Mouse (Mus musculus) liver, embryonic 11.5 days (tissue): ENCODE results near the gene Atp2b1. TPM values are rescaled to one million over a fixed set of nuclear protein-coding genes. Genes with fewer than 3 reads are reported as not detected.

Experiments
- ATAC-seq: fragments of 200-750 bp; cut with Nextera tagmentation; replicated peaks from 2 replicates; pipeline ENCODE4 v1.8.0; 2017; ENCODE audit warnings: moderate number of reproducible peaks, mild to moderate bottlenecking, moderate TSS enrichment, moderate library complexity; ENCODE audit not compliant: low FRiP score
- DNase-seq: peaks from one replicate; pipeline ENCODE4 v3.0.0-alpha.2; 2017; ENCODE audit warnings: low spot score
- H3K27ac ChIP-seq: fragments of 300-500 bp; sonication (generic); 2 replicates; pipeline ENCODE4 v1.5.1; 2014; ENCODE audit warnings: mild to moderate bottlenecking, low read depth, low read length, control low read depth
- H3K27me3 ChIP-seq: fragments of 300-500 bp; sonication (generic); replicated peaks from 2 replicates; pipeline ENCODE4 v1.6.1; 2014; ENCODE audit warnings: low read length, mixed read lengths; ENCODE audit not compliant: control insufficient read depth, insufficient read depth
- H3K36me3 ChIP-seq: fragments of 300-500 bp; sonication (generic); 2 replicates; pipeline ENCODE4 v1.6.1; 2014; ENCODE audit warnings: mild to moderate bottlenecking, low read length, moderate library complexity, mixed read lengths; ENCODE audit not compliant: control insufficient read depth, insufficient read depth
- H3K4me1 ChIP-seq: fragments of 300-500 bp; sonication (generic); replicated peaks from 2 replicates; pipeline ENCODE4 v1.6.1; 2014; ENCODE audit warnings: low read length, mixed read lengths; ENCODE audit not compliant: control insufficient read depth, insufficient read depth
- H3K4me2 ChIP-seq: fragments of 300-500 bp; sonication (generic); 2 replicates; pipeline ENCODE4 v1.6.1; 2014; ENCODE audit warnings: mild to moderate bottlenecking, control low read depth, moderate library complexity
- H3K4me3 ChIP-seq: fragments of 300-500 bp; sonication (generic); 2 replicates; pipeline ENCODE4 v1.5.1; 2014; ENCODE audit warnings: low read depth, low read length, control low read depth
- H3K9ac ChIP-seq: fragments of 300-500 bp; sonication (generic); 2 replicates; pipeline ENCODE4 v1.6.1; 2014; ENCODE audit warnings: low read depth, low read length, control low read depth
- H3K9me3 ChIP-seq: fragments of 300-500 bp; sonication (generic); 2 replicates; pipeline ENCODE4 v1.6.1; 2016; ENCODE audit warnings: low read length, inconsistent platforms, mixed read lengths; ENCODE audit not compliant: control insufficient read depth
- WGBS: fragments of 180-500 bp; shearing (Covaris S2); extraction: QIAGEN DNeasy Blood & Tissue Kit; methylation state at CpG from one replicate; pipeline ENCODE4 v1.1.7; 2014; 5-methylcytosine and 5-hydroxymethylcytosine counted together
- polyA plus RNA-seq: library from polyadenylated mRNA; unstranded; fragments of >200 nt; fragmentation: Nextera tagmentation; extraction: Ambion mirVana; gene quantifications from 2 replicates; pipeline ENCODE4 v1.2.1, GENCODE M21; 2014

The Atp2b1 gene
- polyA plus RNA-seq, 1 experiment from 2014 or later, result 71.9 TPM

DNA sequence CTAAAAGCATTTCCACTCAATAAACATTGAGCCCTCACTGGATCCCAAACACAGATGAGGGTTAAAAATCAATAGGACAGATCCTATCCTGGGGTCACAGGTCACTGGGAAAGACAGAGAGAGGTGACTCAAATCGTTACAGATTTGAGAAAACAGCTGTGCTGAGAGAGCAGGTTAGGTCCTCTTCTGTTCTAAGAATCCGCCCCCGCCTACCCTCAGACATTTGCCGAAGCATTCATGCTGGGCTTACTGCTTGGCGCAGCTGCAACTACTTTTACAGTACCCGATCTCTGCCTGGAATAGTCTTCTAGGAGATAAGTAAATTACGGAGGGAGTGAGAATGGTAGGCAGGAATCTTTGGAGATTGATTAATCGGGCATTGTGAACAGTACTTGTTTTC, 47.9 kb downstream of the Atp2b1 start:
- H3K36me3 ChIP-seq, result no peaks in the 10 kb centered on the region
- H3K9ac ChIP-seq, result no peak overlapping the region
- H3K9me3 ChIP-seq, result no peaks in the 10 kb centered on the region
- no peak overlapping the region for H3K27ac ChIP-seq
- ATAC-seq, result no peak
- peak; percentile 30 for DNase-seq
- H3K4me2 ChIP-seq, result no peak overlapping the region
- no peak overlapping the region for H3K4me3 ChIP-seq
- peaks cover 1% of the 10 kb centered on the region; the same call in 1 of the 2 replicates for H3K4me1 ChIP-seq
- no peaks in the 10 kb centered on the region for H3K27me3 ChIP-seq
- 70% methylated on average over 8 of the region's 8 CpGs for WGBS

DNA sequence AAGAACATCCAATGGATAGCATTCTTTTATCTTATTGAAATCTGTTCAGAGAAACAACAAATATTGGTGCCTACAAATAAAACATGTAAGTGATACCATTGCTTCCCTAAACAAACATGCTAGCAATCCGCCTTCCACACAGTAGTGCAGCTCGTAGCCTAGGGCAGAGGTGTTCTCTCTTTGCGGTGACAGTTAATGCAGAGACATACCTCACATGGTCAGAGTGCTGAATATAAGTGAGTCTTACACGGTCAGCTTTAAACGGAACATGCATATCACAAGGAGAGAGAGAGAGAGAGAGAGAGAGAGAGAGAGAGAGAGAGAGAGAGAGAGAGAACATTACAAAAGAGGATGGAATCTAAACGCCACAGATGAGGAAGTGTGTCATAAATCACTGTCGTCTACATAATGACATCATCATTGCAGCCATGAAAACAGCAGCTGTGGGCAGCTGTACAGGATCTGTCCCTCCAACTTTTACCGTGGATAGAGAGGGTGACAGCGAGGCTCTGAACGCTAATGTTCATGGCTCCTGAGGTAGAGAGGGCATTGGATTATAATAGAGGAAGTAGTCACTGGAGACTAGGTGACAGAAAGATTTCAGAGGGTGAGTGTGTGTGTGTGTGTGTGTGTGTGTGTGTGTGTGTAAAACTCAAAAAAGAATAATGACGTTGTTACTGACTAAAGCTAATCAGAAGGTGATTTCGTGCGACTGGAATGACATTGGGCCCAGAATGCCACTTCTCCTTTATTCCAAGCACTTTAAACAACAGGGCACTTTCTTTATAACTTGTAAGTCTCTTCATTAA, 52.4 kb downstream of the Atp2b1 start:
- 69% methylated on average over 13 of the region's 13 CpGs for WGBS

GRCm38 (mm10) chr10:98967240-98967891, 53.2 kb downstream of the Atp2b1 start:
- Histone ChIP-seq H3K4me2 (no peak overlapping the region), H3K27me3 (no peaks in the 10 kb centered on the region), H3K4me3 (no peak overlapping the region), H3K27ac (no peak overlapping the region), H3K36me3 (0 out of 2 replicates have a peak, but pooled peaks cover 7% of the 10 kb centered on the region), H3K9me3 (no peaks in the 10 kb centered on the region), H3K9ac (no peak overlapping the region), H3K4me1 (peaks cover 2% of the 10 kb centered on the region; the same call in 1 of the 2 replicates)
- 87% methylated on average over 15 of the region's 15 CpGs for WGBS
- DNase-seq, result no peak
- ATAC-seq, result no peak

More for the DNA sequence above, 52.4 kb downstream of the Atp2b1 start:
- H3K9me3 ChIP-seq, result no peaks in the 10 kb centered on the region
- H3K27me3 ChIP-seq, result no peaks in the 10 kb centered on the region
- no peak for DNase-seq
- 0 out of 2 replicates have a peak, but pooled peaks have one; percentile 19 for ATAC-seq
- no peak overlapping the region for H3K4me2 ChIP-seq
- H3K4me1 ChIP-seq, result peaks cover 2% of the 10 kb centered on the region; the same call in 1 of the 2 replicates
- H3K36me3 ChIP-seq, result 0 out of 2 replicates have a peak, but pooled peaks cover 7% of the 10 kb centered on the region
- H3K9ac ChIP-seq, result no peak overlapping the region
- H3K27ac ChIP-seq, result no peak overlapping the region
- H3K4me3 ChIP-seq, result no peak overlapping the region

GRCm38 (mm10) chr10:98970917-98971316, 56.7 kb downstream of the Atp2b1 start:
- WGBS, result 95% methylated on average over 3 of the region's 3 CpGs
- no peak for ATAC-seq
- Histone ChIP-seq H3K4me3 (no peak overlapping the region), H3K36me3 (0 out of 2 replicates have a peak, but pooled peaks cover 7% of the 10 kb centered on the region), H3K9me3 (no peaks in the 10 kb centered on the region), H3K4me2 (no peak overlapping the region), H3K4me1 (peaks cover 6% of the 10 kb centered on the region), H3K9ac (no peak overlapping the region), H3K27me3 (no peaks in the 10 kb centered on the region), H3K27ac (no peak overlapping the region)
- DNase-seq, result no peak

DNA sequence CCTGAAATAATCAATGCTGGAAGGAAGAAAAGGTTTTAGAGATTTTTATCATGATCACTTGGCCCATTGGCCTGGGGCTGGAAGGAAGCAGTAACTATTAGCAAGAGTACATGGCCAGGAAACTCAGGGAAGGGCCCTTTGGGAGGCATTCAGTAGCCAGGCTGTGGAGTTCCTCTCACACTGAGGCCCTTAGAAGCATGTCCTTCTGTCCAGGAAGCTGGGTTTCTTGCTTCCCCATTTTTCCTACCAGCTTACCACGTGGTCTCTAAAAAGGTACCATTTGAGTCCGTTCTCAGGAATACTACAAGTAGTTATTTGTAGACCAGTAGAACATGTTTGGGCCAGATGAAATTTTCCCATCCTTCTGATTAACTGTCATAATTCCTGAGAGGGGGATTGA, 58.2 kb downstream of the Atp2b1 start:
- ATAC-seq, result no peak
- H3K27ac ChIP-seq, result no peak overlapping the region

GRCm38 (mm10) chr10:98972912-98973605, 58.9 kb downstream of the Atp2b1 start:
- WGBS, result 86% methylated on average over 18 of the region's 18 CpGs
- Histone ChIP-seq H3K36me3 (0 out of 2 replicates have a peak, but pooled peaks cover 7% of the 10 kb centered on the region), H3K4me3 (no peak overlapping the region), H3K27me3 (no peaks in the 10 kb centered on the region), H3K9ac (no peak overlapping the region), H3K4me2 (no peak overlapping the region), H3K27ac (no peak overlapping the region), H3K4me1 (peaks cover 4% of the 10 kb centered on the region), H3K9me3 (no peaks in the 10 kb centered on the region)
- ATAC-seq (no peak), DNase-seq (no peak)

More for the DNA sequence above, 58.2 kb downstream of the Atp2b1 start:
- Histone ChIP-seq H3K36me3 (0 out of 2 replicates have a peak, but pooled peaks cover 7% of the 10 kb centered on the region), H3K4me2 (no peak overlapping the region), H3K9ac (no peak overlapping the region), H3K4me1 (peaks cover 4% of the 10 kb centered on the region), H3K4me3 (no peak overlapping the region), H3K9me3 (no peaks in the 10 kb centered on the region), H3K27me3 (no peaks in the 10 kb centered on the region)
- WGBS, result 50% methylated on average over 2 of the region's 2 CpGs
- no peak for DNase-seq

GRCm38 (mm10) chr10:98974645-98975044, 60.4 kb downstream of the Atp2b1 start:
- Histone ChIP-seq H3K4me2 (no peak overlapping the region), H3K4me3 (no peak overlapping the region), H3K27ac (no peak overlapping the region), H3K27me3 (no peaks in the 10 kb centered on the region), H3K36me3 (no peaks in the 10 kb centered on the region), H3K9ac (no peak overlapping the region), H3K4me1 (peaks cover 4% of the 10 kb centered on the region), H3K9me3 (no peaks in the 10 kb centered on the region)
- ATAC-seq, result no peak
- DNase-seq, result no peak
- WGBS, result 78% methylated on average over 3 of the region's 3 CpGs

DNA sequence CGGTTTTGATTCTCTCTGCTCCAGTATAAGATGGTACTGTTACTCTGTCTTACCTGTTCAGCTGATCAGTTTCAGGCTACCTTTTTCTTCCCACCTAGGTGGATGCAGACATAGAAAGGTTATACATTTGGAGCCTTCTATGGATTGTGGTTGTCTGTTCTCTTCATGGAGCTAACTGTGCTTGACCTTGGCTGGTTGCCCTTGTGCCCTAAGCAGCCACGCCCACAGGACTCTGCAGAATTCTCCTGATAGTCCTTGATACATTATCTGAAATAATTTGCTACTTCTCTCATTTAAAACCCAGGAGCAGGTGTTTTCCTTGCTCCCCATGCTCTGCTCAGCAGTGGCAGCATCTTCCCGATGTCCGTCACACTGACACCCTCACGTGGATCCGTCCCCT, 61.4 kb downstream of the Atp2b1 start:
- DNase-seq, result no peak
- H3K9me3 ChIP-seq, result no peaks in the 10 kb centered on the region
- no peak overlapping the region for H3K9ac ChIP-seq
- H3K4me2 ChIP-seq, result no peak overlapping the region
- H3K36me3 ChIP-seq, result no peaks in the 10 kb centered on the region
- no peaks in the 10 kb centered on the region for H3K27me3 ChIP-seq
- H3K27ac ChIP-seq, result no peak overlapping the region
- peaks cover 4% of the 10 kb centered on the region for H3K4me1 ChIP-seq
- H3K4me3 ChIP-seq, result no peak overlapping the region
- WGBS, result 86% methylated on average over 6 of the region's 6 CpGs
- ATAC-seq, result no peak
